Mouse (Mus musculus) liver, embryonic 15.5 days (tissue): Measurements from ENCODE around the gene Morc2a. TPM values are rescaled to one million over a fixed set of nuclear protein-coding genes. Genes with fewer than 3 reads are reported as not detected.

ENCODE experiments used
- ATAC-seq: fragments of 200-750 bp; cut with Nextera tagmentation; 2 replicates; pipeline ENCODE4 v1.8.0; 2017; ENCODE audit warnings: moderate number of reproducible peaks, mild to moderate bottlenecking, moderate library complexity; ENCODE audit not compliant: insufficient read depth
- H3K27ac ChIP-seq: fragments of 300-500 bp; sonication (generic); replicated peaks from 2 replicates; pipeline ENCODE4 v1.5.1; 2015; ENCODE audit warnings: mild to moderate bottlenecking, inconsistent platforms
- H3K27me3 ChIP-seq: fragments of 300-500 bp; sonication (generic); 2 replicates; pipeline ENCODE4 v1.6.1; 2015; ENCODE audit warnings: mild to moderate bottlenecking, inconsistent platforms
- H3K36me3 ChIP-seq: fragments of 300-500 bp; sonication (generic); replicated peaks from 2 replicates; pipeline ENCODE4 v1.6.1; 2015; ENCODE audit warnings: moderate library complexity, mild to moderate bottlenecking, inconsistent platforms
- H3K4me1 ChIP-seq: fragments of 300-500 bp; sonication (generic); replicated peaks from 2 replicates; pipeline ENCODE4 v1.6.1; 2015; ENCODE audit warnings: inconsistent platforms
- H3K4me2 ChIP-seq: fragments of 300-500 bp; sonication (generic); 2 replicates; pipeline ENCODE4 v1.6.1; 2015; ENCODE audit warnings: moderate library complexity, mild to moderate bottlenecking, inconsistent platforms
- H3K4me3 ChIP-seq: fragments of 300-500 bp; sonication (generic); replicated peaks from 2 replicates; pipeline ENCODE4 v1.5.1; 2015; ENCODE audit warnings: mild to moderate bottlenecking, inconsistent platforms
- H3K9ac ChIP-seq: fragments of 300-500 bp; sonication (generic); 2 replicates; pipeline ENCODE4 v1.6.1; 2015; ENCODE audit warnings: moderate library complexity, mild to moderate bottlenecking, inconsistent platforms
- H3K9me3 ChIP-seq: fragments of 300-500 bp; sonication (generic); replicated peaks from 2 replicates; pipeline ENCODE4 v1.6.1; 2016; ENCODE audit warnings: inconsistent platforms
- whole genome bisulfite sequencing: fragments of 180-500 bp; shearing (Covaris S2); methylation state at CpG from one replicate; pipeline ENCODE4 v1.1.7; 2015; ENCODE audit warnings: mixed read lengths; ENCODE audit not compliant: insufficient replicate concordance; 5-methylcytosine and 5-hydroxymethylcytosine counted together
- polyA plus RNA-seq: library from polyadenylated mRNA; unstranded; fragments of >200 nt; fragmentation: Nextera tagmentation; extraction: Ambion mirVana; gene quantifications from 2 replicates; pipeline ENCODE4 v1.2.1, GENCODE M21; 2015

Morc2a gene
- polyA plus RNA-seq, 1 experiment from 2014 or later, result 5.5 TPM

- ATAC-seq, result no peak
- H3K4me3 ChIP-seq, result no peak overlapping the region
- H3K9me3 ChIP-seq, result no peaks in the 10 kb centered on the region
- 0 out of 2 replicates have a peak, but pooled peaks cover 2% of the 10 kb centered on the region for H3K27me3 ChIP-seq
- H3K4me1 ChIP-seq, result no peaks in the 10 kb centered on the region
- H3K36me3 ChIP-seq, result no peaks in the 10 kb centered on the region
- no peak overlapping the region for H3K4me2 ChIP-seq
- H3K9ac ChIP-seq, result no peak overlapping the region
- no peak overlapping the region for H3K27ac ChIP-seq
- 49% methylated on average over 2 of the region's 2 CpGs for WGBS
Observed at GRCm38 (mm10) chr11:3738778-3739177, 89.8 kb downstream of the Morc2a start.

Other genes starting within 250 kb of the Morc2a start
- 7.6 and 9.0 TPM in 2 replicates for gene Limk2, start 240.0 kb upstream of the Morc2a start, polyA plus RNA-seq
- 7.5 and 9.2 TPM in 2 replicates for gene Rnf185, start 196.8 kb upstream of the Morc2a start, polyA plus RNA-seq
- 0.06 and 0.07 TPM in 2 replicates for gene Pla2g3, start 160.9 kb upstream of the Morc2a start, polyA plus RNA-seq
- gene Inpp5j, start 144.4 kb upstream of the Morc2a start, polyA plus RNA-seq, result 0.89 and 0.90 TPM in 2 replicates
- 9.9 and 10.5 TPM in 2 replicates for gene Selenom, start 134.5 kb upstream of the Morc2a start, polyA plus RNA-seq
- gene Smtn, start 108.6 kb upstream of the Morc2a start, polyA plus RNA-seq, result 12.7 and 12.9 TPM in 2 replicates
- gene Osbp2, start 214.7 kb downstream of the Morc2a start, polyA plus RNA-seq, result 0.09 TPM in 2 replicates
- gene 4921536K21Rik, start 245.9 kb downstream of the Morc2a start, polyA plus RNA-seq, result not detected in 2 replicates
- gene Dusp18, start 246.0 kb downstream of the Morc2a start, polyA plus RNA-seq, result 0.13 and 0.38 TPM in 2 replicates